Mouse (Mus musculus) heart, postnatal 10 days (tissue): ENCODE results near the gene Fgf14. TPM values are rescaled to one million over a fixed set of nuclear protein-coding genes. Genes with fewer than 3 reads are reported as not detected.
"Not testable (repeated sequence)": the region's sequence is repeated elsewhere in the genome, so short reads cannot be mapped to it uniquely, and the experiment has no call there.

ENCODE experiments used
- DNase-seq, 2 experiments: peaks; one replicate each; pipeline ENCODE4 v3.0.0; 2021
- intact Hi-C: fragments of 180-260 bp; cut with DNase I; formaldehyde crosslinking; loops from one replicate; pipeline ENCODE4 v1.15.1; 2025
- total RNA-seq, 2 experiments: library from RNA; stranded (reverse); gene quantifications; 2 replicates each; pipeline ENCODE4 v1.2.3; 2021

Fgf14 gene
- total RNA-seq, 2 experiments from 2014 or later = 1.5 to 1.6 TPM

- DNase-seq = no peak
- intact Hi-C loops = no loop called here
Measured at GRCm38 (mm10) chr14:124488971-124489370, 188.0 kb downstream of the Fgf14 start.

- no peak for DNase-seq
- intact Hi-C loops = no loop called here
Measured at GRCm38 (mm10) chr14:124485261-124485660, 191.7 kb downstream of the Fgf14 start.

GRCm38 (mm10) chr14:124474066-124474667 is 202.8 kb downstream of the Fgf14 start:
- intact Hi-C loops = no loop called here
- DNase-seq = no peak

GRCm38 (mm10) chr14:124470909-124471308 is 206.0 kb downstream of the Fgf14 start:
- intact Hi-C loops = no loop called here
- no peak for DNase-seq

GRCm38 (mm10) chr14:124455120-124455519 is 221.8 kb downstream of the Fgf14 start:
- intact Hi-C loops = no loop called here
- DNase-seq = no peak

- no peak for DNase-seq
- intact Hi-C loops = no loop called here
Measured at GRCm38 (mm10) chr14:124446096-124446840, 230.7 kb downstream of the Fgf14 start.

- intact Hi-C loops = no loop called here
- DNase-seq = no peak
Measured at GRCm38 (mm10) chr14:124444831-124445230, 232.1 kb downstream of the Fgf14 start.

- DNase-seq, intact Hi-C loops: not testable (repeated sequence)
Measured at GRCm38 (mm10) chr14:124439298-124439697, 237.6 kb downstream of the Fgf14 start.

GRCm38 (mm10) chr14:124411890-124412289 is 265.0 kb downstream of the Fgf14 start:
- DNase-seq = no peak
- intact Hi-C loops = loop anchor here (5.0 to 10.0 kb wide), 2 partner anchors 153 to 330 kb away; no protein-coding TSS in a partner anchor

- DNase-seq = peak in 1 of 2 experiments; percentile 19
- intact Hi-C loops = loop anchor here (5.0 to 10.0 kb wide), 2 partner anchors 154 to 331 kb away; no protein-coding TSS in a partner anchor
Measured at GRCm38 (mm10) chr14:124410945-124411344, 266.0 kb downstream of the Fgf14 start.

GRCm38 (mm10) chr14:124328391-124328790 is 348.5 kb downstream of the Fgf14 start:
- intact Hi-C loops = no loop called here
- no peak for DNase-seq

- DNase-seq = no peak
- intact Hi-C loops = no loop called here
Measured at GRCm38 (mm10) chr14:124319017-124319718, 357.8 kb downstream of the Fgf14 start.

- intact Hi-C loops = no loop called here
- DNase-seq = no peak
Measured at GRCm38 (mm10) chr14:124315513-124315912, 361.4 kb downstream of the Fgf14 start.

- DNase-seq = no peak
- intact Hi-C loops = no loop called here
Measured at GRCm38 (mm10) chr14:124287027-124287426, 389.9 kb downstream of the Fgf14 start.

GRCm38 (mm10) chr14:124278384-124278944 is 398.5 kb downstream of the Fgf14 start:
- DNase-seq = no peak
- intact Hi-C loops = no loop called here

- no peak for DNase-seq
- intact Hi-C loops = no loop called here
Measured at GRCm38 (mm10) chr14:124266977-124267376, 409.9 kb downstream of the Fgf14 start.

- no peak for DNase-seq
- intact Hi-C loops = loop anchor here (1.0 kb wide), 1 partner anchor 11 kb away; no protein-coding TSS in a partner anchor
Measured at GRCm38 (mm10) chr14:124264541-124265059, 412.3 kb downstream of the Fgf14 start.

- DNase-seq = no peak
- intact Hi-C loops = no loop called here
Measured at GRCm38 (mm10) chr14:124263199-124263598, 413.7 kb downstream of the Fgf14 start.

GRCm38 (mm10) chr14:124247517-124247916 is 429.4 kb downstream of the Fgf14 start:
- intact Hi-C loops = no loop called here
- no peak for DNase-seq

- intact Hi-C loops = no loop called here
- DNase-seq = no peak
Measured at GRCm38 (mm10) chr14:124223445-124223844, 453.5 kb downstream of the Fgf14 start.

GRCm38 (mm10) chr14:124222447-124222846 is 454.5 kb downstream of the Fgf14 start:
- intact Hi-C loops = no loop called here
- peak; percentile 2 to 7 for DNase-seq
